Mouse (Mus musculus): ENCODE results near the gene Kif26a.

Gene Kif26a

DNA sequence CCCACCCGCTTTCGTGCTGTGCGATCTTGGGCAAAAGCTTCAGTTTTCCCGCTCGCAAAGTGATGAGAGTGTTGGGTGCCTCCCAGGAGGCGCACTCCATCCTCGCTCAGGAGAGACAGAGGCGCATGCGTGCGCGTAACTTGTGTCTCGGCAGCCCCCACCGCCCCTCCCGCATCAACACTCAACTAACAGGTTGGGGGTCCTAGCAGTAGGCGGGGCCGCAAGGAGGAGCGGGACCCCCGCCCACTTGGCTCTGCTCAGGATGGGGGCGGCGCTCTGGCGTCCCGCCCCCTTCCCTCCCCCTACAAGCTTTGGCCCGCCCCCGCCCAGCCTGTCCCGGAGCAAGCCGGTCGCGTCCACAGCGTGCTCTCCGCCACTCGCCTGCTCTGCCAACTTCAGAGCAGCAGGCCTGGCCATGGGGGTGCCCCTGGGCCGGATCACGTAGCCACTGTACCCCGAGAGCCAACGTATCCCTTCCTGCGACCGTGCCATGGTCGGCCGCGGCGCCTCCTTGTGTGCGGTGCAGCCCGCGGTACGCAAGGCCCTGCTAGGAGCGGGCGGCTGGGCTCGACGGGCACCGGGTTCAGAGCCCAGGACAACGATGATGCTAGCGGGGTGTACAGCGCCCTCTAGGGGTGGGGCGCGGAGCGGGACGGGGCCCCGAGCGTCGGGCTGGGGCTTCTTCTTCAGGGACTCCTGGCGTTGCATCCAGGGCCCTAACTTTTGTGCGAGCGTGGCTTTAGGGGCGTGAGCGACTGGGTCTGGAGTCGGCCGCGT lies at the start of gene Kif26a:
Gene Kif26a, plus strand, starts transcription at position 334 of the 777 bp plus-strand sequence.
- no peak for DNase-seq (ENCODE audit: low read depth)

DNA sequence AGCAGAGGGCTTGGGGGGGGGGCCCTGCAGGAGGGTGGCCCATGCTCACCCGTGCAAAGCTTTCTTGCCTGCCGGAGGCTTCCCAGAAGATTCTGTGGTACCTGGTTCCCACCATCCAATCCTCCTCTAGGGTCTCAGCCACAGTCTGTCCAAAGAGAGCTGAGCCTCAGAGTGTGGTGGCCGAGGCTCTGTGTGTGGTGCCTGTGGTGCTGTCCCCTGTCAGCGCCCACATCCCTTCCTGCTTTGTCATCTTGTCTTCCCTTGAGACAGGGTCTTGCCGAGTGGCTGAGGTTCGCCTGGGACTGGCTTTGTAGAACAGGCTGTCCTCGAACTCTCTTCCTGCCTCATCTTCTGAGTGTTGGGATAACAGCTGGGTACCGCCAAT lies 49.3 kb upstream of the Kif26a start:
- DNase-seq (ENCODE audit: low read depth) = no peak

DNA sequence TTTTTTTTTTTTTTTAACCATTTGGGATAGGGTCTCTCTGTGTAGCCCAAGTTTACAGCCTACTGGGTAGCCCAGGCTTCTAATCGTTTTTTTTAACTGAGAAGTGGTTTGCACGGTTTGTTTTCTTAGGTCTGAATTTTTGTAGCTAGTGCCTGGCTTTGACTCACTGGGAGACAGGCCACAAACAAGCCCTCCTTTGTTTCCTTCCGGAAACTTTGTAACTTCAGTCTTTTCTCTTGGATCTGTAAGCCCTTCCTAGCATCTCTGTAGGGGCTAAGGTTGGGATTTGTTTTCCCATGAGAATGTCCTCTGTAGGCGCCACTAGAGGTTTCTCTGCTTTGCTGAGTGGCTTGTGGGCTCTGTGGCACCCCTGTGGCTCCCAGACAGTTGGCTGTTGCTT lies 45.9 kb upstream of the Kif26a start:
- no peak for DNase-seq (ENCODE audit: low read depth)

DNA sequence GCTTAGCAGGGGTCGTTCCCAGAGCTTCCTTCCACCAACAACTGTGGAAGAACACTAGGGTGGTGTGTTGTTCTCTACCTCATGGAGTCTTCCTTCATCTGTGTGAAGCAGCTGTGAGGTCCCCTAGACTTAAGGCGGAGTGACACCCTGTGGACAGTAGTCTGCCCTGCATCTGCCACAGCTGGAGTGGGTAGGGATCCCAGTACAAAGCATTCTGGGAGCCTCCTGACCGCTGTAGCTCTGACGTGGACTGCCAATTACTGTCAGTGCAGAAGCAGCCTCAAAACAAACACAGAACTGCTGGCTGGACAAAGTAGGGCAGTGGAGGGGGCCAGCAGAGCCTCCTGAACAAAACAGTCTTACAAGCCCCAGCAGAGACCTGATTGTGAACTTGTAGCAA lies 45.0 kb upstream of the Kif26a start:
- no peak for DNase-seq (ENCODE audit: low read depth)

DNA sequence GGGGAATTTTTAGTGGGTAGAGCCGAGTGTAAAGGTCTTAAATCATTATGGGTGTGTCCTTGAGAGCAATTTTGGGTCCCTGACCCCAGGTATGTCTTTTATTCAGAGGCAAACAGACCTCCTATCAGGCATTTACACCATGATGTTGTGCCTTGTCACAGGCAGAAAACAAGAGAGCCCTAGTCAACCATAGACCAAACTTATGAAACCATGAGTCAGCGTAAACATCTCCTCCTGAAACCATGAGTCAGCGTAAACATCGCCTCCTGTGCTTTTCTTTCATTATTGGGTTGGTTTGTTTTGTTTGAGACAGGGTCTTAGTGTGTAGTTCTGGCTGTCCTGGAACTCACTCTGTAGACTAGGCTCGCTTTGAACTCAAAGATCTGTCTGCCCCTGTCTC lies 42.8 kb upstream of the Kif26a start:
- no peak for DNase-seq (ENCODE audit: low read depth)

DNA sequence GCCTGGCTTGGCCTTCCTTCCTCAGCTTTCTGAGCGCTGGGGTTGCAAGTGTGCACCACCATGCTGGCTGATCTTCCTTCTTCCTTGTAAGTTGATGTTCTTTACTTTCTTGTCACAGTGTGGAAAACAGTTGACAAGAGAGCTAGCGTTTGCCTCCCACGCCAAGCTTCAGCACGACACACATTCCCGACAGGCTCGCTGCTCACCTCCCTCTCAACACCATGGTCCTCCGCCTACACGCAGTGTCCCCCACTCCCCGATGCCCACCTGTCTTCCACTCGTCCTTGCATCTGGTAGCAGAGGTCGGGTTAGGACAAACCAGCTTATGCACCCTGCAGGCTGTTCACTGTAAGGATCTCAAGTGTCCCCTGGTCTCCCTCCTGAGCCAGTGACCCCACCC lies 41.1 kb upstream of the Kif26a start:
- no peak for DNase-seq (ENCODE audit: low read depth)

DNA sequence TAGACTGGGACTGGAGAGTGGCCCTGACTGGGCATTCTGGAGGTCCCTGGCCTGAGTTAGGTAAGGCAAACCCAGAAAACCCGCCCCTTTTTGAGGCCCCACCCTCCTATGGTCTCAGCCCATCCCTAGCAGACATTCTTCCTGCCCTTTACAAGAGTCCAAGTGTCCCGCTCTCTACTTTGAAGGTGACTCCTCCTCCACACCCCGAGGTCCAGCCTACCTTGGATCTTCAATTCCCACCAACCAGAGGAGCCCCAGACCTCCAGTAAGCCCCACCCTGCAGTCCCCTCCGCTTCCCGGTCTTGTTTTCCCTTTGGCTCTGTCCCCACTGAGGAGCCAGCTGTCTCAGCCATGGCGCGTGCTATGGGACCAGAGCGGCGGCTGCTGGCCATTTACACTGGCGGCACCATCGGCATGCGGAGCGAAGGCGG lies 39.5 kb upstream of the Kif26a start, which contains the start of gene Aspg:
Gene Aspg, plus strand, starts transcription at position 139 of the 431 bp plus-strand sequence.
- no peak for DNase-seq (ENCODE audit: low read depth)

DNA sequence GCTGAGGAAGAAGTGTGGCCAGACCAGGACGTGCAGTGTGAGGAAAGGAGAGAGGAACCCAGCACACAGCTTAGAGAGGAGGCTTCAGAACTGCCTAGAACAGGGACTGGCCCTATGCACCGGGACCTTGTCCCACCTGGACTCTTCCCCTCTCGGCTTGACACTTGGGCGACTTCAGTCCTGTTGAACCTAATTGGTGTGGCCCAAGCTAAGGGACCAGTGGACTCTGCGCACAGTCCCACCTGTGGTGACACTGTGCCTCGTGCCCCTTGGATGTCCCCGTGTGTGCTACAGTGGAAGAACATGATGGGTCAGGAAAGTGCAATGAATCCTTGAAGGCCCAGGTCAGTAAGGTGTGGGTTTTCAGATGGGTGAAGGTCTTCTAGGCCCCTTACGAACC lies 38.3 kb upstream of the Kif26a start:
- DNase-seq (ENCODE audit: low read depth) = no peak

DNA sequence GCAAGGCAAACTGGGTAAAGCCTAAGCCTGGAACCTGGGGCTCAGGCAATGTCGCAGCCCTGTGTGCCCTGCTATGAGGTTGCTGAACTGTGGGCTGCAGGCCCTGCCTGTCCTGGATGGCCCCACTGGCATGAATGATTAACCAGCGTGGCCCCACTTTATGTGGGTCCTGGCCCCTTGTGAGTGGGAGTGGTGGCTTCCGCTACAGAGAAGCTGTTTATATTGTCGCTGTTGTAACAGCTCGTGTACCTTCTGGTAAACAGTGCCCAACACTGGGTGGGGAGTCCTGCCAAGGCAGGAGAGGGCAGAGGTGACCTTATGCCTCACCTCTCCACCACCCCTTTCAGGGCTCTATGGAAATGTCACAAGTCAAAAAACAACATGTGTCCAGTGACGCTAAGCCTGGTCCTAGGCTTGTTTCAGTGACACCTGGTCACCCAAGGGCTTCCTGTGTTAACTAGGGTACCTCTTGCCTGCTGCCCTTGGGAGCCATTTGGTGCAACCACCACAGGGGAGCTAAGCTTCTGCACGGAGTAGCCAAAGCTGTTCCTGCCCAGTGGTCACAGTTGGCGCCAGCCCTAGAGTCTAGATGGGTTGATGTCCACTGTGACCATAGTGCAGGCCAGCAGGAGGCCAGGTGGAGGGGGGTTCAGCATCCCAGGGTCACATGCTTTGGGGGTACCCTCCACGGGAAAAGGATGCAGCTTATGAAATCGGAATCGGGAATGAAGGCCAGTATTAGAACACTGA lies 37.1 kb upstream of the Kif26a start:
- no peak for DNase-seq (ENCODE audit: low read depth)

DNA sequence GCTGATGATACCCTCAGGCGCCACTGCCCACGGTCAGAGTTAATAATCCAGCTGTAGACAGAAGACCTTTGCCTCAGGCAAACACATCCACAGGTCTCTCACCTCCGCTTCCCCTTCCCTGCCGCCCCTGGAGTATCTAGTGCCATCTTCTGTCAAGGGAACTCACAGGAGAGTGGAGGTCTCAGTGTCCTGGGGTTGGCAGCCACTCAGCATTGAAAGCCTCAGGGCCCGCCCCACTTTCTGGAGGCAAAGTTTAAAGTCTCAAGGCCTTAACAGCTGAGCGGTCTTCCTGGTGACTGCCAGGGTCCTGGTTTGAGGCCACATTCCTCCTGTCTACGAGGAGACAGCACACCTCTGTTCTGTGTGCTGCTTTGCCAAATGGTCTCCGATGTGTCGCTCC lies 36.3 kb upstream of the Kif26a start:
- DNase-seq (ENCODE audit: low read depth) = no peak

DNA sequence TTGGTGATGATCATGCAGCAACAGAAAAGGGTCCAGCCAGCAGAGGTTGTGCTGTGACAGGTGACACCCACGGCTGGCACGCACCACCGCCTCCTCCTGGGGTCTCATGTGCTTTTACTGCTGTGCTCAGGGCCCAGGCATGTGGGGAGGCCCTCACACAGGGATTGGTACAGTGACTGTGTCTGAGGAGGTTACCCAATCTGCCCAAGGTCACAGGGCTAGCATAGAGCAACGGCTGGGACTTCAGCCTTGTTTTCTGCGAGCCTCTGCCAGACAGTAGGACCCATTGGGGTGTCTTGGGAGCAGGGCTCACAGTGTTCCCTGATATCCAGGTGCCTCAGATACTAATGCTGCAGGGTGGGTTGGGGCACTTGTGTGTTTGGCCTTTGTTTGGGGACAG lies 34.7 kb upstream of the Kif26a start:
- DNase-seq (ENCODE audit: low read depth) = no peak

DNA sequence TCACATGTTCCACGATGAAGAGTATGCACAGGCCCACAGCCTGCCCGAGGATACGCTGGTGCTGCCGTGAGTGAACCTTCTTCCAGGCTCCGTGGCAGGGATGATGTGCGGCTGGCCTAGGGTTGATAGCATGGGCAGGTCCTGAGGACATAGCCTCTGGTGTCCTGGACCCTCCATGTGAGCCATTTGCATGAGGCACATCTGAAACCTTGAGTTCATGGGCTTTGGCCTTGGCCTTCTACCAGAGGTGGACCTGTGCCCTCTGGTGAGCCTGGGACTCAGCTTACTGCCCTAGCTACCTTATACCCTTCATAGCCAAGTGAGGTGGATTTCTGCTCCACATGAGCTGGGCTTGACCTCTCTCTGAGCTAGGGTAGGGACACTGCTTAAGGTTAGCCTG lies 33.8 kb upstream of the Kif26a start:
- no peak for DNase-seq (ENCODE audit: low read depth)

DNA sequence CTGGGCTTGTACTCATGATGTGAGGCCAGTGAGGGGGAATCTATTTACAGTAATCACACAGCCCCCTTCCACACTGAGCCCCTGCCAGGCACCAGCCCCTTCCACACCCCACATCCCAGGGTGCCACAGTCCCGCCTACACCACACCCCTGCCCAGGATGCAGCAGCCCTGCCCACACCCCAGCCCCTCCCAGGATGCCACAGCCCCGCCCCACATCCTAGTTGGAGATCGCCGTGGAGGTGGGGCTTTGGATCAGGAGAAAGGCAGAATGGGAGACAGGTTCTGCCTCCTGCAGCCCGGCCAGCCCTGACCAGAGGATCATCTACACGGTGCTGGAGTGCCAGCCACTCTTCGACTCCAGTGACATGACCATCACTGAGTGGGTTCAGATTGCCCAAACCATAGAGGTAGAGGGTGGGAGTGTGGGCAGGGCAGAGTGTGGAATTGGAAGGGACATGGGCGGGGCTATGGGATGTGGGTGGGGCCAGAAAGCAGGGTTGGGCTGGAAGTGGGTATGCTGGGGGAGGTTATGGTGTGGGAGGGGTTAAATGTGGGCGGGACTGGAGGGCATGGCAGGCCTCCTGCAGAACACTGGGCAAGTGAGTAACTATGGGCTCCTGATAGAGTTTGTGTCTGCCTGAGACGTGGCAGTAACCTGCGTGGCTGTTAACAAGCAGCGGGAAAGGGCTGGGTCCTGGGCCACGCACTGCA lies 33.2 kb upstream of the Kif26a start:
- DNase-seq (ENCODE audit: low read depth) = peak; percentile 54

DNA sequence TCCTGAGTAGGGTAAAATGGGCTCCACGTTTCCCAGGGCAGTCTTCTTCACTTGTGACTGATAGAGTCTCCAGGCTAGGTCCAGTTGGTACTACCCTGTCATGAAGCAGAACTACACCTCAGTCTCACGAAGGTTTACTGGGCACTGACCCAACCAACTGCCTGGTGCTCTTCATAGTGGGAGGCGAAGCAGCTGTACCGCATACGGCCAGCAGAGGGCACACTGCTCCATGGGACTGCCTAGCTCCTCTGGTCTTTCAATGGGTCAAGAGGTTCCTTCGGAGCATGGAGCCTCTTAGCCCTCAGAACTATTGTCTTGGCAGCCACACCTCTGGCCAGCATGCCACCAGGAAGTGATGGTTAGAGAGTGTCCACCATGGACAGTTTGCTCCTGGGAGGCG lies 32.3 kb upstream of the Kif26a start:
- peak; percentile 64 for DNase-seq (ENCODE audit: low read depth)

DNA sequence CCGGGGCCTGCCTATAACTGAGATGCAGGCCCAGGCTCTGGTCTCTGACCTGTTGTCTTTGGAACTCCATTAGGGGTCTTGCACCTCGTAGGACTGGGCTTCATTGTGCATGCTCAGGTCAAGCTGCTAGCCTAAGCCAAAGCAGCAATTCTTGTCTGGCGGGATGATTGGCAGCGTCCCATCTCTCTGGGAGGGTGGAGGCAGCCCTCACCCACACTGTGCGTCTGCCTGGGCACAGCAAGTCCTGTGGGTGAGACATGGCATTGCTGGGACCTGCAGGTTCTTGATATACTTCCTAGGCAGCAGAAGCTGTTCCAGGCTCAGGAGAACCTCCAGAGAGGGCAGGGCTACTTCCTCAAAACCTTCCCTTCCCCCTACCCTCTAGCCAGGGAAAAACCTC lies 29.0 kb upstream of the Kif26a start:
- no peak for DNase-seq (ENCODE audit: low read depth)

DNA sequence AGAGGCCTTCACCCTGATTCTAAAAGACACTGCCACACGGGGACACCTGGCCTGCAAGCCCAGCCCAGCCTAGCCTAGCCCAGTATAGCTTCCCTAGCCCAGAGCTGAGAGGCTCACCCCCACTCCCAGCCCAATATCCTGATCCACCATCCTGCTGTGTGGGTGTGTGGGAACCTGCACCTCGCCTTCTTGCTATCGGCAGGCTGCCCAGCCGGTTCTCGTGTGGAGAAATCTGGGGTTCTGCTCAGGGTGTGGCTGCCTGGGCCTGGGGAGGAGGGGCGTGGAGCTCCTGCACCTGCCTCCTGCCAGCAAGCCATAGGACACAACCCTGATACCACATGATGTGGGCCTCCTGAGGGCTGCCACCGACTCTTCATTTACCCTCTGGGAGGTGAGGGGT lies 28.4 kb upstream of the Kif26a start:
- DNase-seq (ENCODE audit: low read depth) = no peak

DNA sequence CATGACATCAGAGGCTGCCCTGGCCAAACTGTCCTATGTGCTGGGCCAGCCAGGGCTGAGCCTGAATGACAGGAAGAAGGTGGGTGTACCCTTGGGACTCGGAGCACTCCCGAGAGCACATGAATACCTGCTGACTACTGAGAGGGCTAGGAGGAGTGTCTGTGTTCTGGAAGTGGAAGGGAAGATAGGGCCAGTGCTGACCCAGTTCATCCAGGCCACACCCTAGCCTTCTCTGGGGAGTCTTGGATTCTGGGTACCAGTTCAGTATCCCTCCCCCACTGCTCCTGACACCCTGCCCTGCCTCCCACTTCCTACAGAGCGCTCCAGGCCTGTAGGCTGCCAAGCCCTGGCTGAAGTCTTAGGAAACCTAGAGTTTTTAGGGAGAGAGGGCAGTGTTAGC lies 24.8 kb upstream of the Kif26a start:
- DNase-seq (ENCODE audit: low read depth) = no peak

DNA sequence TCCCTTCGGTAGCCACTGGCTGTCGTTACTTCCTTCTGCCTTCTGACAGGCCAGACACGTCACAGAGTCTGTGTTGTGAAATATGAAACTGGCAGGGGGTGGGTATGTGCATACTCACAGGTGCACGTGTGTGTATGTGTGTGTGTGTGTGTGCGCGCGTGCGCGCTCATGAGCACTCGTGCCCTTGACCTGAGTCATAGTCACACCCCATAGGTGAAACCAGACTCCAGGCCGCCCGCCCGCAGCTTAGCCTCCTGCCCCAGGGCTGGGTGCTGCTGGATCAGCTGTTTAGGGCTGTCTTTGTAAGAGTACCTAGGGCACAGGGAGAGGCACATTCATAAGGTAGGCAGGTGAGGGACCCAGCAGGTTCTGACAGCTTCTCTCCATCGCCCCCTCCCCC lies 20.1 kb upstream of the Kif26a start:
- DNase-seq (ENCODE audit: low read depth) = peak; percentile 23

DNA sequence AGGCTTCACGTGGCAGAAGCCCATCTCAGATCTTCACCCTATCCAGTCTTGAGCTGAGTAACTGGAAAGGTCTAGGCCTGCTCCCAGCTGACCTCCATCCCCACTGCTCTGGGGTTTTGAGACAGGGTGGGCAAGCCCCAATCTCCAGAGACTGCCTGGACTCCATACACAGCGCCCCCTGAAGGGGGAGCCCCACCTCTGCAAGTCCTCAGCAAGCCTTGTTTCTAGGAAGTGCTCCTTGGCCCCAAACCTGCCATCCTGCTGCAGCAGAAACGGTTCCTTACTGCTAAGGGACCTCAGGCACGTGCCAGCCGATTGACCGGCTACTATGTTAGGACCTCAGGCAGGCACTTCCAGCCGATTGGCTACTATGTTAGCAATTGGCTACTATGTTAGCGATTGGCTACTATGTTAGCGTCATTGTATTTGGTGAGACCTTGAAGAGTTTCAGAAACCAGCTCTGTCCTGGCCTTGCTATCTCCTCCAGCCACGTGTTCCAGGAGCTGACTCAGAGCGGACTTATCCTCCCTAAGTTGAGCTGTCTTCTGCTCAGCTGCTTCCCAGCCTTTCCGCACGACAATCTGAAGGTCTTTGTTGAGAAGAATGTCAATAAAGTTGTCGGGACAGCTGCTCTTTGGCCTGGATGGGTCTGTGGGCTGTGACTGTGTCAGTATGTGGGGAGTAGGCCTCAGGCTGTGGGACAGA lies 18.9 kb upstream of the Kif26a start:
- DNase-seq (ENCODE audit: low read depth) = no peak

DNA sequence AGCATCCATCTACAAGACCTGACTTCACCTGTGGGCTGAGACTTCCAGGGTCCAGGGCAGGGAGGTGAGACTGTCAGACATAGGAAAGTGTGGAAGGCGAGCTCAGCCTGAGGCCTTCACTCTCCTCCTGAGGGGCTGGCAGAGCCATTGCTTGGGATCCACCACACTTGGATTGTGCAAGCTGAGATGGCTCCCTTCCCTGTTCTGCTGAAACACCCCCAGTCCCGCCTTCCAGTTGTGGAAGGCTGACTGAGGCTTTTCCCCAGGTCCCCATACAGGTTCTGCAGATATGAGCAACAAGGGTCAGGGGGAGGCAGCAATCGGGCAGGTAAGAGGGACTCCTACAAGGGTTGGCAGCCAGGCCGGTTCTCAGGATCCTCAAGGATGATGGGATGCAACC lies 17.5 kb upstream of the Kif26a start:
- DNase-seq (ENCODE audit: low read depth) = no peak

DNA sequence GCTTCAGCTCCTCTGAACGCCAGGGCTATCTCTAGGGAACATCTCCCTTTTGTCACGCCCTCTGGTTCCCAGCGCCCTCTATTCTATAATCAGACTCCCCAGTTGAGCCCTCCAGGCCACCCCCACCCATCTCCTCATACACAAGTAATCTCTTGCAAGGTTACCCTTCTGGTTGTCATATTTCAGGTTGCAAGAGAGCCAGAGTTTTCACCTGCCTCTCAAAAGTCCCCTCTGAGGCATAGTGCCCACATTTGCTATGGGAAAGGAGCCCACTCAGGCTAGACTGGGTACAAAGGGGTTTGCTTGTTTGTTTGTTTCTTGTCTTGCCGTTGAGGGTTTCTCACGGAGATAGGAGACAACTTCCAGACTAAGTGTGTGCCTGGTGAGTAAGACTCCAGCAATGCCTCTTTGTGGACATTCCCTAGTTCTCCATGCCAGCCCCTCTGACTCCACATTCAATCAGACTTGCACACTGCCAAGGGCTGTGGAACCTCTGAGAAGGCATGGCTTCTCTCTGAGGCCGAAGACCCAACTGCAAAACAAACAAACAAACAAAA lies 16.6 kb upstream of the Kif26a start:
- DNase-seq (ENCODE audit: low read depth) = no peak

Measured in 416B (cell line).